Mouse (Mus musculus) heart, postnatal 0 days (tissue): ENCODE results near the gene Slc2a3. TPM values are rescaled to one million over a fixed set of nuclear protein-coding genes. Genes with fewer than 3 reads are reported as not detected.

Experiments used
- ATAC-seq: fragments of 200-750 bp; cut with Nextera tagmentation; 2 replicates; pipeline ENCODE4 v1.8.0; 2017; ENCODE audit warnings: low read depth, moderate number of reproducible peaks, moderate library complexity; ENCODE audit not compliant: insufficient read depth
- DNase-seq: peaks from one replicate; pipeline ENCODE4 v3.0.0-alpha.2; 2016; ENCODE audit warnings: low spot score
- H3K27ac ChIP-seq: fragments of 300-500 bp; sonication (generic); 2 replicates; pipeline ENCODE4 v1.5.1; 2014; ENCODE audit warnings: low read depth, mild to moderate bottlenecking
- H3K27me3 ChIP-seq: fragments of 300-500 bp; sonication (generic); 2 replicates; pipeline ENCODE4 v1.6.1; 2014; ENCODE audit warnings: low read length, mixed read lengths; ENCODE audit not compliant: control insufficient read depth, insufficient read depth
- H3K36me3 ChIP-seq: fragments of 300-500 bp; sonication (generic); replicated peaks from 2 replicates; pipeline ENCODE4 v1.6.1; 2014; ENCODE audit warnings: low read length, mixed read lengths; ENCODE audit not compliant: control insufficient read depth, insufficient read depth
- H3K4me1 ChIP-seq: fragments of 300-500 bp; sonication (generic); 2 replicates; pipeline ENCODE4 v1.6.1; 2014; ENCODE audit warnings: antibody characterized with exemption; ENCODE audit not compliant: control insufficient read depth, insufficient read depth
- H3K4me2 ChIP-seq: fragments of 300-500 bp; sonication (generic); 2 replicates; pipeline ENCODE4 v1.6.1; 2014; ENCODE audit warnings: low read depth, mild to moderate bottlenecking, low read length, moderate library complexity
- H3K4me3 ChIP-seq: fragments of 300-500 bp; sonication (generic); 2 replicates; pipeline ENCODE4 v1.5.1; 2014; ENCODE audit warnings: low read depth, low read length
- H3K9ac ChIP-seq: fragments of 300-500 bp; sonication (generic); replicated peaks from 2 replicates; pipeline ENCODE4 v1.6.1; 2014; ENCODE audit warnings: low read depth, low read length, mixed read lengths
- H3K9me3 ChIP-seq: fragments of 300-500 bp; sonication (generic); replicated peaks from 2 replicates; pipeline ENCODE4 v1.6.1; 2016; ENCODE audit warnings: low read length; ENCODE audit not compliant: control insufficient read depth
- CTCF ChIP-seq: IDR thresholded peaks from 2 replicates; pipeline ENCODE4 v1.5.1; 2016; ENCODE audit warnings: antibody characterized with exemption, control low read depth, low read depth
- EP300 ChIP-seq: IDR thresholded peaks from 2 replicates; pipeline ENCODE4 v1.6.1; 2016; ENCODE audit warnings: antibody characterized with exemption, low read depth
- WGBS: fragments of 180-500 bp; shearing (Covaris S2); extraction: QIAGEN DNeasy Blood & Tissue Kit; methylation state at CpG from one replicate; pipeline ENCODE4 v1.1.7; 2014; 5-methylcytosine and 5-hydroxymethylcytosine counted together
- polyA plus RNA-seq: library from polyadenylated mRNA; unstranded; fragments of >200 nt; fragmentation: Nextera tagmentation; extraction: Ambion mirVana; gene quantifications from 2 replicates; pipeline ENCODE4 v1.2.1, GENCODE M21; 2015
- total RNA-seq: library from RNA; depleted of rRNA; stranded (reverse); fragments of >200 nt; gene quantifications from 2 replicates; pipeline ENCODE4 v1.2.3, GENCODE M21; 2014; ENCODE audit warnings: low replicate concordance

Gene Slc2a3
- total and polyA plus RNA-seq, 2 experiments from 2014 or later, result 1.7 to 21.6 TPM

DNA sequence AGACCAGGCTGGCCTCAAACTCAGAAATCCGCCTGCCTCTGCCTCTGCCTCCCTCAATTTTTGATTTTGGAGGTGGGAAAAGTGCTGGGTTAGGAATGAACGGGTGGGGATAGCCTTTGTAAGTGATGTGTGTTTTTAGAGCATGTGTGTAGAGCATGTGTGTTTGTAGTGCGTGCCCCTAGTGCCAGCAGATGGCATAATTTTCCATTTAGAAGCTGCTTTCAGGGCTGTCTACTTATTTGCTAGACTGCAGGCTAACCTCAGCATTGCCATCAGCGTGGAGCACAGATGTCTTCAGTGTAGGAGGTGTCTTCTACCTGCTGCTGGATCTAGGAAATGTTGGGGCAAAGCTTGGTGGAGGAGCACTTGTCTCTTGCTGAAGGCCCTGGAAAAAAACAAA lies 92.6 kb downstream of the Slc2a3 start:
- no peaks in the 10 kb centered on the region for H3K4me1 ChIP-seq
- no peak for TF ChIP-seq EP300
- no peak for TF ChIP-seq CTCF
- no peak for DNase-seq
- H3K27ac ChIP-seq, result no peak overlapping the region
- H3K36me3 ChIP-seq, result no peaks in the 10 kb centered on the region
- 0 out of 2 replicates have a peak, but pooled peaks cover 9% of the 10 kb centered on the region for H3K27me3 ChIP-seq
- H3K4me2 ChIP-seq, result no peak overlapping the region
- WGBS, result 73% methylated on average over 4 of the region's 4 CpGs
- no peak for ATAC-seq
- H3K4me3 ChIP-seq, result no peak overlapping the region
- H3K9ac ChIP-seq, result no peak overlapping the region
- H3K9me3 ChIP-seq, result no peaks in the 10 kb centered on the region

DNA sequence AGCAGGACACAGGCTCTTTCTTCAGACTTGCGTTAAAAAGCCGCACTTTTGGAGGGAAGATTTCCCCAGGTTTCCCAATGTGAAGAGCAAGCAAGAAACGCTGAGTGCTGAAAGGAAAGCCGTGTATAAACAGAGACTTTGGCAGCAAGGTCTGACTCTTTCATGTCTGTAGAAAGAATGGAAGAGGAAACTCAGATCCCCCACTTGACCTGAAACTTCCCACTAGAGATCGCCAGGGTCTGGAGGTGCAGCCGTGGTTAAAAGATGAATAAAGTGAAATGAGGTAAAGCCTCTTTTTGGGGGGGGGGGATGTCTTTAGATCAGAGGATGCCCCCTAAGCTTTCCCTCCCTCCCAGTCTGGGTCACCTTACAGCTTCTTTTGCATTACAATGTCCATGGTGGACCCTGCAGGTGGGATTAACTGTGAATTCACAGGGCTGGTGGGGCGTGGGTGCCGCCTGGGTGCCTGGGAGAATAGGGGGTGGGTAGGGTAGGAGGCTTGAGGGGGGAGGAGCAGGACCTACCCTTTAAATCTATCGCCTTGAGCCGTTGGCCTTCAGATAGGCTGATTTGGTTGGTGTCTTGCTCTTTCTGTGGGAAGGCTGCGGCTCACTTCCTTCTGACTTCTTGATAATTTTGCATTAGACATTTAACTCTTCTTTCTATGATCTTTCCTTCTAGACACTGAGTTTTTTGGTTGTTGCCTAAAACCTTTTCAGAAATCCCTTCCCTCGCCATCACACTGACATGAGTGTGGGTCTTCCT lies 94.2 kb downstream of the Slc2a3 start, which contains the start of gene Nanog:
Gene Nanog, plus strand, starts transcription at position 454 of the 765 bp plus-strand sequence.
- ATAC-seq, result no peak

DNA sequence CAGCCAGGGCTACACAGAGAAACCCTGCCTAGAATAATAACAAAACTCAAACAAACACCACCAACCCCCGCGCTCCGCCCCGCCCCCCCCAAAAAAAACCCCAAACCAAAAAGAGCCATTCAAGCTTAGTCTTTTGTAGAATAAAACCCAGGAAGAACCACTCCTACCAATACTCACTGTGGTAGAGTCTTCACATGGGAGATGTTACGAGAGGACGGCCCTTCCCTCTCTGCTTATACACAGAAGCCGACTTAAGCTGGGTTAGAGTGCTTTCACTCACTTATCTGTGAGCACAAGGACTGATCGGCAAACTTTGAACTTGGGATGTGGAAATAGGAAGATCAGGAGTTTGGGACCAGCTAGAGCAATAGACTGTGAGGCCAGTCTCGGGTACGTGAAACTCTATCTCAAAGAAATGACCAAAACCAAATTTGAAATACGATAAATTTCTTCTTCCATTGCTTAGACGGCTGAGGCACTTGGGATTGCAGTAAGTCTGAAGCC lies 95.1 kb downstream of the Slc2a3 start:
- H3K4me3 ChIP-seq, result no peak overlapping the region
- H3K27ac ChIP-seq, result no peak overlapping the region
- ATAC-seq (no peak), DNase-seq (no peak)
- H3K36me3 ChIP-seq, result no peaks in the 10 kb centered on the region
- H3K4me2 ChIP-seq, result no peak overlapping the region
- H3K9ac ChIP-seq, result no peak overlapping the region
- 0 out of 2 replicates have a peak, but pooled peaks cover 9% of the 10 kb centered on the region for H3K27me3 ChIP-seq
- H3K9me3 ChIP-seq, result no peaks in the 10 kb centered on the region
- 0 out of 2 replicates have a peak, but pooled peaks cover 4% of the 10 kb centered on the region for H3K4me1 ChIP-seq
- WGBS, result 76% methylated on average over 12 of the region's 12 CpGs
- TF ChIP-seq EP300, result no peak
- no peak for TF ChIP-seq CTCF

More for the DNA sequence above, 94.2 kb downstream of the Slc2a3 start, which contains the start of gene Nanog:
- TF ChIP-seq EP300 (no peak), CTCF (no peak)
- H3K9ac ChIP-seq, result no peak within 1 kb of the TSS
- no peak within 1 kb of the TSS for H3K27ac ChIP-seq
- no peak for DNase-seq
- no peaks in the 10 kb centered on the region for H3K36me3 ChIP-seq
- no peak within 1 kb of the TSS for H3K4me3 ChIP-seq
- H3K9me3 ChIP-seq, result no peaks in the 10 kb centered on the region
- 32% methylated on average over 12 of the region's 12 CpGs for WGBS
- H3K4me2 ChIP-seq, result no peak within 1 kb of the TSS
- 0 out of 2 replicates have a peak, but pooled peaks cover 2% of the 10 kb centered on the region for H3K4me1 ChIP-seq
- H3K27me3 ChIP-seq, result 0 out of 2 replicates have a peak, but pooled peaks cover 9% of the 10 kb centered on the region

DNA sequence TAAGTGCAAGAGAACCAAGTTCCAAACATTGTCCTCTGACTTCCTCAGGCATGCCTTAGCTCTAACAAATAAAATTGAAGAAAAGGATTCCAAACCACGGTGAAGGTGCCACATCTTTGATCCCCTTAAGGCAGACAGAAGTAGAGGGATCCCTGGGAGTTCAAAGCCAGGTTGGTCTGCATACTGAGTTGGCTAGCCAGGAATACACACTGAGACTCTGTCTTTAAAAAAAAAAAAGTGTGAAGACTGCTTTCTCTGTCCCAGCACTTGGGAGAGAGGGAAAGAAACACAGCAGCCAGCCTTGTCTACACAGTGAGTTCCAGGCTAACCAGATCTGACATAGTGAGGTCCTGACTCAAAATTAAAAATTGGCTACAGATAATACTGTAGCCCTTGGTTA lies 97.7 kb downstream of the Slc2a3 start:
- Histone ChIP-seq H3K9me3 (no peaks in the 10 kb centered on the region), H3K9ac (peak overlapping the region; percentile 17; the same call in 1 of the 2 replicates), H3K4me2 (peak overlapping the region; percentile 65), H3K27me3 (0 out of 2 replicates have a peak, but pooled peaks cover 9% of the 10 kb centered on the region), H3K36me3 (no peaks in the 10 kb centered on the region), H3K4me3 (no peak overlapping the region), H3K4me1 (0 out of 2 replicates have a peak, but pooled peaks cover 4% of the 10 kb centered on the region), H3K27ac (peak overlapping the region; percentile 92)
- ATAC-seq (no peak), DNase-seq (no peak)
- WGBS, result 39% methylated on average over 1 of the region's 1 CpGs
- TF ChIP-seq EP300, result no peak
- no peak for TF ChIP-seq CTCF

DNA sequence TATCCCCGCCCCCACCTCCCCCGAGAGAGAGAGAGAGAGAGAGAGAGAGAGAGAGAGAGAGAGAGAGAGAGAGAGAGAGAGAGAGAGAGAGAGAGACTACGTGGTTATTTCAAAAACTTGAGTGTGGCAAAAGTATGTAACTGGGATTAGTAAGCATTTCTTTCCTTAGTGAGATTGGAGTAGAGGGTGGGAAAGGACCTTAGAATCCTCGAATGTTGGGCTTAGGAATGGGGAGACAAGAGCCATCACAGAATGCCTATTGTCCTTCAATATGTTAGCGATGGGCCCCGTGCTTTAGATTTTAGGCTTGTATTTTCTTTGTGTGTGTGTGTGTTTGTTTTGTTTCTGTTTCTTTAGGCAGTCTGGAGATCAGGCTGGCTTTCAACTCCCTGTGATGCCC lies 98.2 kb downstream of the Slc2a3 start:
- peak overlapping the region; percentile 17; the same call in 1 of the 2 replicates for H3K9ac ChIP-seq
- peak overlapping the region; percentile 92 for H3K27ac ChIP-seq
- DNase-seq (no peak), ATAC-seq (no peak)
- no peaks in the 10 kb centered on the region for H3K36me3 ChIP-seq
- H3K27me3 ChIP-seq, result 0 out of 2 replicates have a peak, but pooled peaks cover 9% of the 10 kb centered on the region
- H3K9me3 ChIP-seq, result no peaks in the 10 kb centered on the region
- TF ChIP-seq EP300 (no peak), CTCF (no peak)
- WGBS, result 15% methylated on average over 6 of the region's 6 CpGs
- H3K4me1 ChIP-seq, result 0 out of 2 replicates have a peak, but pooled peaks cover 4% of the 10 kb centered on the region
- peak overlapping the region; percentile 65 for H3K4me2 ChIP-seq
- H3K4me3 ChIP-seq, result peak overlapping the region; percentile 35
